Mouse (Mus musculus) small intestine, adult 2 months (tissue): Measurements from ENCODE around the gene Zfp52.

Source experiments
- CTCF ChIP-seq: fragments of 200-500 bp; IDR thresholded peaks from 2 replicates; pipeline ENCODE4 v1.5.1; 2012; ENCODE audit warnings: low read depth, mild to moderate bottlenecking, control low read depth, inconsistent platforms, low read length, moderate library complexity, mixed read lengths; ENCODE audit not compliant: insufficient replicate concordance, insufficient read length; ENCODE audit errors: extremely low read depth
- POLR2A ChIP-seq: fragments of 200-500 bp; IDR thresholded peaks from 2 replicates; pipeline ENCODE4 v1.6.1; 2012; ENCODE audit warnings: low read depth, mild to moderate bottlenecking, control low read depth, inconsistent platforms, low read length, moderate library complexity

DNA sequence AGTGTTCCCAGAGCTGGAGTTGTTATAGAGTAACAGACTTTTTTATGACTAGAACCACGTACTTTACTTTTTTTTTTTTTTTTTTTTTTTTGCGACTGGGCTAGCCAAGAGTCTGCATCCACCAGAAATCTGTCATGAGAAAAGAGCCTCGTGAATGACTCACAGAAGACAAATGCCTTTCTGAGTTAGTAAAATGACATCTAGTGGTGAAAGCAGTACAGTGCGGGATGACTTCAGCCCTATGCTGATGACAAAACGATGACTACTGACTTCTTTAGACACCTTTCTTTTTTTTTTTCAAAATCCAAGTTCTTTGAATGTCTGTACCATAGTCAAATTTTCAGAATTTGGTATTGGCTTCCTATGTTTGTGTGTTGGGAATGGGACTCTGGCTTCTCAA, 30.9 kb downstream of the Zfp52 start:
- TF ChIP-seq CTCF = no peak
- no peak for TF ChIP-seq POLR2A
